Mouse (Mus musculus) spleen, adult 2 months (tissue): ENCODE measurements around the gene Cryba4. TPM values are rescaled to one million over a fixed set of nuclear protein-coding genes. Genes with fewer than 3 reads are reported as not detected.

Experiments used
- DNase-seq, 2 experiments: peaks; one replicate each; pipeline versions ENCODE4 v3.0.0 to v3.0.0-alpha.2; 2012 to 2021; ENCODE audit warnings: low spot score in 2 of 2, low read depth in 1 of 2
- H3K27ac ChIP-seq: fragments of 200-500 bp; 2 replicates; pipeline ENCODE4 v1.5.1; 2012; ENCODE audit warnings: low read length, inconsistent platforms; ENCODE audit not compliant: insufficient read depth
- H3K27me3 ChIP-seq: fragments of 200-500 bp; 2 replicates; pipeline ENCODE4 v1.6.1; 2012; ENCODE audit warnings: mild to moderate bottlenecking, moderate library complexity, low read length, inconsistent platforms; ENCODE audit not compliant: control insufficient read depth, insufficient read depth
- H3K36me3 ChIP-seq: fragments of 200-500 bp; 2 replicates; pipeline ENCODE4 v1.6.1; 2012; ENCODE audit warnings: mild to moderate bottlenecking, low read length, inconsistent platforms; ENCODE audit not compliant: control insufficient read depth, insufficient read depth
- H3K4me1 ChIP-seq: fragments of 200-500 bp; 2 replicates; pipeline ENCODE4 v1.6.1; 2011; ENCODE audit warnings: inconsistent platforms; ENCODE audit not compliant: control insufficient read depth, insufficient read depth, insufficient read length
- H3K4me3 ChIP-seq: fragments of 200-500 bp; 2 replicates; pipeline ENCODE4 v1.5.1; 2011; ENCODE audit warnings: mild to moderate bottlenecking, inconsistent platforms; ENCODE audit not compliant: insufficient read depth, insufficient read length; ENCODE audit errors: extremely low read depth
- CTCF ChIP-seq: fragments of 200-500 bp; IDR thresholded peaks from 2 replicates; pipeline ENCODE4 v1.5.1; 2011; ENCODE audit warnings: mild to moderate bottlenecking, inconsistent platforms; ENCODE audit not compliant: insufficient read depth, insufficient read length, insufficient replicate concordance; ENCODE audit errors: extremely low read depth
- POLR2A ChIP-seq: fragments of 200-500 bp; IDR thresholded peaks from 2 replicates; pipeline ENCODE4 v1.6.1; 2011; ENCODE audit warnings: low read depth, low read length, inconsistent platforms
- WGBS: fragments of 180-500 bp; shearing (Covaris S2); methylation state at CpG from one replicate; pipeline ENCODE4 v1.1.7; 2018; 5-methylcytosine and 5-hydroxymethylcytosine counted together
- polyA plus RNA-seq: library from polyadenylated mRNA; depleted of rRNA; stranded (reverse); fragments of >200 nt; gene quantifications from 2 replicates; pipeline ENCODE4 v1.2.3, GENCODE M21; 2012

The Cryba4 gene
- polyA plus RNA-seq, 1 experiment: 1.5 TPM

DNA sequence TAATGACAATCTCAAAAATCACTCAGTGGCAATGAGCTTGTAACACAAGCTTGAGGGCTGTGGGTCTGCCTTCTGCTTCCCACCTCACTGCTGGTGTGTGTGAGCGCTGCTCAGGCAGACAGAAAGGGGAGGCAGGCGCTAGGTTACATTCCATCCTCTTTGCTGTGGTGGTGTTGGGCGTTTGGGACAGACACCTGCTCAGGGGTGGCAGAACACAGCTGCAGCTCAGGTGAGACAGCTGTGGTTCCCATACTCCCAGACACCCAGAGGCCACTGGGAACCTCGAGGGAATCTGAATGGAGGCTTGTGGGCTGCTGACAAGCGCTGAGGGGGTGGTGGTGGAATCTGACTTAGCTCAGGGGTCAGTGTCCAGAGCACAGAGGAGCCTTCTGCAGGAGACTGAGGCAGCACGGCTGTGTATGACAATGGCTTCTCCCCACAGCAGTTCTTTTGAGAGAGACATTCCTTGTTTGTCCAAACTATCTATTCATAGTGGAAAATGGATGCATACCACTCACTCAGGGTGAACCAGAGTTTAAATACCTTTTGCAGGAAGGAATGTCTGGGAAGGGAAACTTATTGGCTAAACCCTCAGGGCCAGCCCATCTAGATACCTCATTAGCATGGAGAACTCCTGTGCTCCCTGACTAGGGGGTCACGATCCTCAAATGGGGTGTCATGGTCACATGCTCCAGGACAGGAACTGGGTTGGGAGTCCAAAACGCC, 7.3 kb downstream of the Cryba4 start:
- Histone ChIP-seq H3K4me3 (no peak overlapping the region), H3K4me1 (peaks cover 4% of the 10 kb centered on the region; the same call in 1 of the 2 replicates), H3K36me3 (no peaks in the 10 kb centered on the region), H3K27ac (no peak overlapping the region), H3K27me3 (no peaks in the 10 kb centered on the region)
- WGBS: 81% methylated on average over 8 of the region's 8 CpGs
- no peak for DNase-seq
- TF ChIP-seq CTCF: no peak
- no peak for TF ChIP-seq POLR2A

DNA sequence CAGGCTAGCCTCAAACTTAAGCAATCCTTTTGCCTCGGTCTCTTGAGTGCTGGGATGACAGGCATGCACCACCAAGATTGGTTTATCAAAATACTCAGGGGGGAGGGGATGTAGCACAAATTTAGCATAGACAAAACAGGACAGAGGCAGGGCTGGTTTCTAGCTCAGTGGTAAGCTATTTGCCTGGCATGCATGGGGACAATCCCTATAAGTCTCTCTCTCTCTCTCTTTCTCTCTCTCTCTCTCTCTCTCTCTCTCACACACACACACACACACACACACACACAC, 8.1 kb downstream of the Cryba4 start:
- TF ChIP-seq POLR2A: no peak
- TF ChIP-seq CTCF: no peak
- Histone ChIP-seq H3K27me3 (no peaks in the 10 kb centered on the region), H3K27ac (no peak overlapping the region), H3K4me1 (peaks cover 4% of the 10 kb centered on the region; the same call in 1 of the 2 replicates), H3K36me3 (no peaks in the 10 kb centered on the region), H3K4me3 (no peak overlapping the region)
- 73% methylated on average over 1 of the region's 1 CpGs for WGBS
- DNase-seq: no peak

DNA sequence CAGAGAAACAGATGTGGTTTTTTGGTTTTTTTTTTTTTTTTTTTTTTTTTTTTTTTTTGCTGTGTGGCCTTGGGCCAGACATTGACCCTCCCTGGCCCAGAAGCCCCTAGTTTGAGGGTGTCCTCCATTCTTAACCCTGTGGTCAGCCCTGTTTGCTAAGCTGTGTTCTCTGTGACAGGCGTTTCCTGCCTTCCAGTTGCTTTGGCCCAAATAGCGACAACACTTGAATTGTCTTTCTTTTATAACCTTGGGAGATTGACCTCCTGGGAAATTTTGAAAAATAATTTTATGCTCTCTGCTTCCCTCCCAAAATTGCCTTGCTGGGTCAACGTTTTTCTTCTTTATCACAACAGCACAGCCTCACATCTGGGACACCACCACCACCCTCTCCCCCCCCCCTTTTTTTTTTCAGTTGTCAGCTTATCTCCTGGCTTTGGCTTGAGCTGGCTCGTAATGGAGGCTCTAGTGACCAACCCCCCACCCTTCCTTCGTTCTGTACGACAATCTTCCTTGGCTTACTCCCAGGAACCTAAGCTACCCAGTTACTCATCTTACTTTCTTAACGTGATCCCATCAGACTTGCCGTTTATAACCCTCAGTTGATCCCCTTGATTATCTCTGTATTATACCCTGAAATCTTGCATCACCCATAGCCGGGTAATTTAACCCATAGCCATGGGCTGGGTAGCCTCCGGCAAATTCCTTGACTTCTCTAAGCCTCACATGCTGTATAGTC, 8.6 kb downstream of the Cryba4 start:
- H3K4me1 ChIP-seq: peaks cover 4% of the 10 kb centered on the region; the same call in 1 of the 2 replicates
- no peaks in the 10 kb centered on the region for H3K27me3 ChIP-seq
- no peak for DNase-seq
- no peak overlapping the region for H3K4me3 ChIP-seq
- H3K36me3 ChIP-seq: no peaks in the 10 kb centered on the region
- no peak overlapping the region for H3K27ac ChIP-seq
- TF ChIP-seq CTCF (no peak), POLR2A (no peak)
- WGBS: 74% methylated on average over 10 of the region's 10 CpGs

DNA sequence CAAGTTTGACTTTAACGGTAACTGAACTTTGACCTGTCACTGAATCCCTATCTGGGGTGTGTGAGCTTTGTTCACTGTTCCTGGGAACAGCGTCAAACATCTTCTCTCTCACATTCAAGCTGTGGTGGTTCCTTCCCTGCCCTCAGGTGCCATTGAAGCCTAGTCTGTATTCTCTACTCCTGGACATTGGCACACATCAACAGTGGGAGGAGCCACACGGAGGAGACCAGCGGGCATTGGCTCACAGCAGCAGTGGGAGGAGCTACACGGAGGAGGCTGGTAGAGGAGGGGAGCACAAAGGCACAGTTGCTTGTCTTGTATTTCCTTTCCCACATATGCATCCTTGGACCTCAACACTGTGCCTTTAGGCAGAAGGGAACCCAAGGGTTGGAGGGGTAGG, 9.3 kb downstream of the Cryba4 start:
- Histone ChIP-seq H3K4me1 (peaks cover 4% of the 10 kb centered on the region; the same call in 1 of the 2 replicates), H3K27ac (peak overlapping the region; percentile 76), H3K36me3 (no peaks in the 10 kb centered on the region), H3K27me3 (no peaks in the 10 kb centered on the region), H3K4me3 (no peak overlapping the region)
- no peak for DNase-seq
- no peak for TF ChIP-seq POLR2A
- TF ChIP-seq CTCF: no peak
- 74% methylated on average over 5 of the region's 5 CpGs for WGBS

DNA sequence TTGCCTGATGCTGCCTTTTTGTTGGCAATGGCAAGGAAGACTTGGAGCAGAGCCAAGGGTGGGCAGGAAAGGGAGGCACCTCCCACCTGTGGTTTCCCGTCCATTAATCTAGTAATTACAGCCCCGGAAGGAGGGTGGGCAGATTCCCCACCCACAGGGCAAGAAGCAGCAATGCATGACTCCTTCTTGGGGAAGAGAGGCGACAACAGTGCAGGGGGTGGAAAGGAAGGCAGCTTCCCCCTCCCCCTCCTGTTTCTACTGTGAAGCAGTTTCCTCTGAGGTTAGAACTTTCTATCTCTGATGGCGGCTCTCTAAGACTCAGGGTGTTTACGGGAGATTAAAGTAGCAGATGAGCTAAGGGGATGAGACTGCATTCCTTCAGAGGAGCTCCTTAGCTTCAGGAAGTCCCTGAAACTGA, 9.9 kb downstream of the Cryba4 start:
- H3K4me1 ChIP-seq: peaks cover 4% of the 10 kb centered on the region; the same call in 1 of the 2 replicates
- peak overlapping the region; percentile 76 for H3K27ac ChIP-seq
- peak; percentile 41 to 60 for DNase-seq
- H3K36me3 ChIP-seq: no peaks in the 10 kb centered on the region
- no peak overlapping the region for H3K4me3 ChIP-seq
- WGBS: 6% methylated on average over 5 of the region's 5 CpGs
- TF ChIP-seq CTCF (no peak), POLR2A (no peak)
- H3K27me3 ChIP-seq: no peaks in the 10 kb centered on the region

DNA sequence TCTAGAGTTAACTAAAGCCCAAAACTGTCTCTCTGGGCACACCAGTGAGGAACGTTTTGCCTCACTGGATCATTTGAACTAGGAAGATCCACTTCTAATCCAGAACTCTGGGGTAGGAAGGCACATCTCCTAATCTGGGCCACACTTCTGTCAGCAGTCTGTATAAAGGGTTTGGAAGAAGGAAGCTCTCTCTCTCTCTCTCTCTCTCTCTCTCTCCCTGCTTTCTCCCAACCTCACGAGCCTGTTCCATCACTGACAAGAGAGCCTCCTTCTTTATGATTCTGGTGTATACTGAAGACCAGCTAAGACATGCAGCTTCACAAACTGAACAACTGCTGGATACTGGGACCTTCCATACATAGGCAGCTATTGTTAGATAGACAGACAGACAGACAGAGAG, 10.5 kb downstream of the Cryba4 start:
- H3K4me3 ChIP-seq: no peak overlapping the region
- TF ChIP-seq CTCF (no peak), POLR2A (no peak)
- H3K27me3 ChIP-seq: no peaks in the 10 kb centered on the region
- peak overlapping the region; percentile 76 for H3K27ac ChIP-seq
- DNase-seq: no peak
- 37% methylated on average over 2 of the region's 2 CpGs for WGBS
- no peaks in the 10 kb centered on the region for H3K36me3 ChIP-seq
- peaks cover 4% of the 10 kb centered on the region; the same call in 1 of the 2 replicates for H3K4me1 ChIP-seq

DNA sequence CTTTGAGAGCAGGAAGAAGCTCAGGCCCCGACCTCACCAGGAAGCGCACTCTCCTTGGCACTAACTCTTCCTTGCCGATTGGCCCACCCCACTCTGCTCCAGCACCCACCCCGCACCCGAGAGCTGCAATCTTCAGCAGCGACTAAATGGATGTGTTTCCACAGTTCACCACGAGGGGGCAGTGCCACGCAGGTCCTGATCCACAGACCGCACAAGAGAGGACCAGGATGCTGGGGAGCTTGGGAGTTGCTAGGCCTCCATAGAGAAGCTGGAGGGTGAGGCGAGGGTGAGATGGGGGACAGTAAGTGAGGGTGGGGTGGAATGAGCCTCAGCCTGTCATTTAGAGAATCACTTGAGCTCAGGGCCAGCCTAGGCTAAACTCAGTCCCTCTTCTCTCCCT, 11.6 kb downstream of the Cryba4 start:
- under 1% methylated on average over 10 of the region's 10 CpGs for WGBS
- no peak overlapping the region for H3K27ac ChIP-seq
- no peak overlapping the region for H3K4me3 ChIP-seq
- TF ChIP-seq POLR2A (no peak), CTCF (peak; percentile 97)
- H3K4me1 ChIP-seq: peaks cover 4% of the 10 kb centered on the region; the same call in 1 of the 2 replicates
- peak; percentile 59 to 84 for DNase-seq
- H3K27me3 ChIP-seq: no peaks in the 10 kb centered on the region
- H3K36me3 ChIP-seq: no peaks in the 10 kb centered on the region
